Mouse (Mus musculus) ES-E14 (cell line): ENCODE measurements at regions not wholly inside any gene's neighbourhood (a gene's known extent, or its start where the extent isn't known, plus 50 kb on each side); places are given as distances from the start of the nearest gene placed in this dataset.

ENCODE experiments used
- DNase-seq: peaks from one replicate; pipeline ENCODE4 v3.0.0-alpha.2; 2013; ENCODE audit warnings: low read depth, low spot score
- H3K27ac ChIP-seq: 2 replicates; pipeline ENCODE4 v1.5.1; 2012; ENCODE audit warnings: low read depth, mild to moderate bottlenecking, low read length, moderate library complexity, mixed read lengths; ENCODE audit not compliant: poor library complexity, insufficient read depth, severe bottlenecking
- H3K36me3 ChIP-seq: 2 replicates; pipeline ENCODE4 v1.6.1; 2012; ENCODE audit warnings: mild to moderate bottlenecking, low read length, moderate library complexity, mixed read lengths; ENCODE audit not compliant: control insufficient read depth, poor library complexity, insufficient read depth, severe bottlenecking
- H3K4me1 ChIP-seq, 2 experiments: fragments of 150-350 bp in 1 of 2; sonication (generic) in 1 of 2; 2 replicates each; pipeline ENCODE4 v1.6.1; 2012; ENCODE audit warnings: low read length in 2 of 2, mild to moderate bottlenecking in 1 of 2, mixed read lengths in 1 of 2; ENCODE audit not compliant: control insufficient read depth in 2 of 2, insufficient read depth in 2 of 2, poor library complexity in 1 of 2
- H3K4me3 ChIP-seq, 2 experiments: fragments of 150-350 bp in 1 of 2; sonication (generic) in 1 of 2; 2 replicates each; pipeline ENCODE4 v1.5.1; 2012; ENCODE audit warnings: low read length in 2 of 2, low read depth in 1 of 2, mild to moderate bottlenecking in 1 of 2, mixed read lengths in 1 of 2; ENCODE audit not compliant: insufficient read depth in 1 of 2, poor library complexity in 1 of 2, severe bottlenecking in 1 of 2
- H3K9ac ChIP-seq: 2 replicates; pipeline ENCODE4 v1.6.1; 2012; ENCODE audit warnings: low read depth, mild to moderate bottlenecking, low read length, mixed read lengths; ENCODE audit not compliant: poor library complexity, insufficient read depth, severe bottlenecking
- H3K9me3 ChIP-seq: fragments of 150-350 bp; sonication (generic); 2 replicates; pipeline ENCODE4 v1.6.1; 2012; ENCODE audit warnings: low read depth, mild to moderate bottlenecking, low read length; ENCODE audit not compliant: control insufficient read depth, insufficient read depth
- CHD2 ChIP-seq: IDR thresholded peaks from 2 replicates; pipeline ENCODE4 v1.6.1; 2014; ENCODE audit warnings: mild to moderate bottlenecking, low read depth, low read length, inconsistent platforms
- HCFC1 ChIP-seq: IDR thresholded peaks from 2 replicates; pipeline ENCODE4 v1.6.1; 2012; ENCODE audit warnings: low read length, inconsistent platforms, borderline replicate concordance; ENCODE audit not compliant: insufficient read depth
- MAFK ChIP-seq: IDR thresholded peaks from 2 replicates; pipeline ENCODE4 v1.6.1; 2014; ENCODE audit warnings: mild to moderate bottlenecking, low read depth, low read length, inconsistent platforms; ENCODE audit not compliant: insufficient read depth
- ZC3H11A ChIP-seq: IDR thresholded peaks from 2 replicates; pipeline ENCODE4 v1.6.1; 2012; ENCODE audit warnings: low read depth, mild to moderate bottlenecking, inconsistent platforms, low read length, borderline replicate concordance
- ZNF384 ChIP-seq: IDR thresholded peaks from 2 replicates; pipeline ENCODE4 v1.6.1; 2012; ENCODE audit warnings: low read depth, low read length, inconsistent platforms
- in situ Hi-C, 2 experiments: fragments of 600-800 bp; cut with MboI; formaldehyde crosslinking; loops; one replicate each; pipeline ENCODE4 v1.15.1; 2025; ENCODE audit warnings: low sequenced_read_pairs in 2 of 2, inconsistent platforms in 1 of 2; ENCODE audit not compliant: unreplicated experiment in 2 of 2

GRCm38 (mm10) chr15:21836110-21836509 lies 712.7 kb upstream of the Cdh18 start:
- Histone ChIP-seq H3K9ac (no peak overlapping the region), H3K27ac (no peak overlapping the region), H3K9me3 (no peaks in the 10 kb centered on the region), H3K36me3 (no peaks in the 10 kb centered on the region), H3K4me3 (no peak overlapping the region), H3K4me1 (no peaks in the 10 kb centered on the region)
- in situ Hi-C loops: no loop called here
- no peak for DNase-seq
- TF ChIP-seq CHD2 (no peak), ZC3H11A (no peak), MAFK (no peak), ZNF384 (no peak), HCFC1 (no peak)

- Histone ChIP-seq H3K4me1 (no peaks in the 10 kb centered on the region), H3K36me3 (no peaks in the 10 kb centered on the region), H3K4me3 (no peak overlapping the region), H3K9me3 (no peaks in the 10 kb centered on the region), H3K27ac (no peak overlapping the region), H3K9ac (no peak overlapping the region)
- no peak for DNase-seq
- no peak for TF ChIP-seq MAFK
- no peak for TF ChIP-seq ZNF384
- no peak for TF ChIP-seq CHD2
- TF ChIP-seq ZC3H11A: no peak
- TF ChIP-seq HCFC1: no peak
- in situ Hi-C loops: no loop called here
These were observed 690.3 kb upstream of the Cdh18 start for GRCm38 (mm10) chr15:21858540-21858939.

- DNase-seq: peak; percentile 40
- Histone ChIP-seq H3K4me3 (no peak overlapping the region), H3K36me3 (no peaks in the 10 kb centered on the region), H3K9ac (no peak overlapping the region), H3K27ac (no peak overlapping the region), H3K9me3 (0 out of 2 replicates have a peak, but pooled peaks cover 2% of the 10 kb centered on the region), H3K4me1 (no peaks in the 10 kb centered on the region)
- in situ Hi-C loops: no loop called here
- TF ChIP-seq HCFC1 (no peak), MAFK (no peak), ZNF384 (no peak), CHD2 (no peak), ZC3H11A (no peak)
These were observed 663.6 kb upstream of the Cdh18 start for GRCm38 (mm10) chr15:21885181-21885580.
